Mouse (Mus musculus) heart, adult 2 months (tissue): ENCODE results near the gene Mstn. TPM values are rescaled to one million over a fixed set of nuclear protein-coding genes. Genes with fewer than 3 reads are reported as not detected.

Experiments used
- DNase-seq, 2 experiments: peaks; one replicate each; pipeline ENCODE4 v3.0.0; 2021
- H3K27ac ChIP-seq: fragments of 200-600 bp; 2 replicates; pipeline ENCODE4 v1.8.1; 2022
- H3K27me3 ChIP-seq: fragments of 200-500 bp; 2 replicates; pipeline ENCODE4 v1.6.1; 2012; ENCODE audit warnings: mild to moderate bottlenecking, low read length, inconsistent platforms, mixed read lengths; ENCODE audit not compliant: control insufficient read depth, insufficient read depth
- H3K36me3 ChIP-seq: fragments of 200-500 bp; 2 replicates; pipeline ENCODE4 v1.6.1; 2012; ENCODE audit warnings: low read length, inconsistent platforms; ENCODE audit not compliant: control insufficient read depth, insufficient read depth
- H3K4me1 ChIP-seq: fragments of 200-500 bp; 2 replicates; pipeline ENCODE4 v1.6.1; 2011; ENCODE audit warnings: low read length; ENCODE audit not compliant: control insufficient read depth, insufficient read depth
- H3K4me3 ChIP-seq: fragments of 200-600 bp; 2 replicates; pipeline ENCODE4 v1.8.1; 2022
- H3K79me2 ChIP-seq: fragments of 200-500 bp; replicated peaks from 2 replicates; pipeline ENCODE4 v1.6.1; 2012; ENCODE audit warnings: mild to moderate bottlenecking, inconsistent platforms, low read length, moderate library complexity, mixed read lengths; ENCODE audit not compliant: control insufficient read depth, insufficient read depth
- H3K9ac ChIP-seq: fragments of 200-500 bp; 2 replicates; pipeline ENCODE4 v1.6.1; 2012; ENCODE audit warnings: low read depth, mild to moderate bottlenecking, control low read depth, inconsistent platforms, low read length, mixed read lengths
- CTCF ChIP-seq: fragments of 200-600 bp; IDR thresholded peaks from 2 replicates; pipeline ENCODE4 v1.8.1; 2022; ENCODE audit warnings: antibody characterized with exemption, mild to moderate bottlenecking, moderate library complexity
- EP300 ChIP-seq: fragments of 200-500 bp; IDR thresholded peaks from 2 replicates; pipeline ENCODE4 v1.6.1; 2011; ENCODE audit warnings: low read depth, low read length, control low read depth; ENCODE audit not compliant: insufficient read depth
- POLR2A ChIP-seq: fragments of 200-500 bp; IDR thresholded peaks from 2 replicates; pipeline ENCODE4 v1.6.1; 2011; ENCODE audit warnings: mild to moderate bottlenecking, low read depth, low read length, control low read depth; ENCODE audit not compliant: insufficient read depth
- WGBS: fragments of 180-500 bp; shearing (Covaris S2); methylation state at CpG from one replicate; pipeline ENCODE4 v1.1.7; 2018; 5-methylcytosine and 5-hydroxymethylcytosine counted together
- intact Hi-C: fragments of 180-260 bp; cut with DNase I; formaldehyde crosslinking; loops from one replicate; pipeline ENCODE4 v1.15.1; 2025
- polyA plus RNA-seq: library from polyadenylated mRNA; depleted of rRNA; stranded (reverse); fragments of >200 nt; gene quantifications from 2 replicates; pipeline ENCODE4 v1.2.3, GENCODE M21; 2012
- total RNA-seq, 2 experiments: library from RNA; stranded (reverse); gene quantifications; 2 replicates each; pipeline ENCODE4 v1.2.3; 2021

Gene Mstn
- total and polyA plus RNA-seq, 3 experiments = 0.21 to 0.43 (median 0.37) TPM

DNA sequence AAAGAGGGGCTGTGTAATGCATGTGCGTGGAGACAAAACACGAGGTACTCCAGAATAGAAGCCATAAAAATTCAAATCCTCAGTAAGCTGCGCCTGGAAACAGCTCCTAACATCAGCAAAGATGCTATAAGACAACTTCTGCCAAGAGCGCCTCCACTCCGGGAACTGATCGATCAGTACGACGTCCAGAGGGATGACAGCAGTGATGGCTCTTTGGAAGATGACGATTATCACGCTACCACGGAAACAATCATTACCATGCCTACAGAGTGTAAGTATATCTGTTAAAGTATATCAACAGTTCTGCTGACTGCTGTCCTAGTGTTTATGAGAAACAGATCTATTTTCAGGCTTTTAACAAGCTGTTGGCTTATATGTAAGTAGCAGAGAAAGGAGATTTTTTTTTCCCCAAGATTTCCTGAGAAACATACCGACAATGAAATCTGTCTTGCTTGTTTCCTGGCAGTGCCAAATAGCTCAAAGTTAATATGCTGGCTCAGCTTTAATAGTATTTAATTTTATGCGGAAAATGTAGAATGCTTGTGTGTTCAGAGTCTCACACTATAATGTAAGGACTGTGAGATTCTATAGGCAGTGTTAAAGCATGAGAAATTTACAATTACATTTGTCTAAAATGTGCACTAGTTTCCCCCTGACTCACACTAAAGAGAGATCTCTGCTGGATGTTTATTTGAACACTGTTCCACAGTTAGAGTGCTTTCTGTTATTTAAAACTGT lies 600 bp downstream of the Mstn start:
- 61% methylated on average over 13 of the region's 13 CpGs for WGBS
- Histone ChIP-seq H3K27me3 (no peaks in the 10 kb centered on the region), H3K36me3 (no peaks in the 10 kb centered on the region), H3K4me3 (no peak overlapping the region), H3K9ac (no peak overlapping the region), H3K4me1 (no peaks in the 10 kb centered on the region), H3K27ac (no peak overlapping the region), H3K79me2 (no peaks in the 10 kb centered on the region)
- no peak for DNase-seq
- TF ChIP-seq EP300 = no peak
- no peak for TF ChIP-seq POLR2A
- TF ChIP-seq CTCF = no peak
- intact Hi-C loops = no loop called here

DNA sequence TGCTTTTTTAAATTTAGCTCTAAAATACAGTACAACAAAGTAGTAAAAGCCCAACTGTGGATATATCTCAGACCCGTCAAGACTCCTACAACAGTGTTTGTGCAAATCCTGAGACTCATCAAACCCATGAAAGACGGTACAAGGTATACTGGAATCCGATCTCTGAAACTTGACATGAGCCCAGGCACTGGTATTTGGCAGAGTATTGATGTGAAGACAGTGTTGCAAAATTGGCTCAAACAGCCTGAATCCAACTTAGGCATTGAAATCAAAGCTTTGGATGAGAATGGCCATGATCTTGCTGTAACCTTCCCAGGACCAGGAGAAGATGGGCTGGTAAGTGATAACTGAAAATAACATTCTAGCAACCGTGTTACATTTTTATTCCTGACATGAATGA lies 2.5 kb downstream of the Mstn start:
- Histone ChIP-seq H3K4me1 (no peaks in the 10 kb centered on the region), H3K4me3 (no peak overlapping the region), H3K36me3 (no peaks in the 10 kb centered on the region), H3K79me2 (no peaks in the 10 kb centered on the region), H3K27ac (no peak overlapping the region), H3K9ac (no peak overlapping the region), H3K27me3 (no peaks in the 10 kb centered on the region)
- TF ChIP-seq EP300 = no peak
- intact Hi-C loops = no loop called here
- no peak for DNase-seq
- 87% methylated on average over 4 of the region's 4 CpGs for WGBS

DNA sequence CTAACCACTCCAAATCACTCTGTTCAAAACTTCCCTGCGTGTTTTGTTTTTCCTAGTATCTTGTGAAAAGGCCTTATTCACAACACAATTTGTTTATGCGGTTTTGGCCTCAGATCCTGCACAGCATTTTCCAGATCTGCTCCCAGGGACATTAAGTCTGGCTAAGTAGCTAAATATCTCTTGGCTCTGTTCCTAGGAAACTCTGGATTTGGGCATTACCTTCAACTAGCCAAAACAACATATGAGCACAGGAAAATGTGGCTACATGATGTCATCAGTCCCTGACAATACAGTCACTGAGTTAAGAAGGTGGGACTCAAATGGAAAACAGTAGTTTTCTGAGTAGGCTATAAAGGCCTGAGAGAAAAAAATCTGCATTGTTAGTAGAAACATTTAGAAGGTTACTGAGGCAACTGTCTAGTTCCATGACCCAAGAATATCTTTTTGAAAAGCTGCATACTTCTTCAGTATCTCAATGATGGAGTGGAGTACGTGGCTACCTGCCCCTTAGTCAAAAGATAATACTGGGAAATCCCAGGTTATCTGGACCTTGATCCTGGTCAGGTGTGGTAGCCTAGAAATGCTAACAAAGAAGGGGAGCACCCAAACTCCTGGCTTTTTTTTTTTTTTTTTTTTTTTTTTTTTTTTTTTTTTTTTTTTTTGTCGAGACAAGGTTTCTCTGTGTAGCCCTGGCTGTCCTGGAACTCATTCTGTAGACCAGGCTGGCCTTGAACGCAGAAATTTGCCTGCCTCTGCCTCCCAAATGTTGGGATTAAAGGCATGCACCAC lies 8.5 kb downstream of the Mstn start:
- no peak overlapping the region for H3K27ac ChIP-seq
- 57% methylated on average over 5 of the region's 5 CpGs for WGBS
- no peaks in the 10 kb centered on the region for H3K27me3 ChIP-seq
- no peaks in the 10 kb centered on the region for H3K79me2 ChIP-seq
- H3K4me1 ChIP-seq = no peaks in the 10 kb centered on the region
- H3K9ac ChIP-seq = no peak overlapping the region
- intact Hi-C loops = no loop called here
- TF ChIP-seq EP300 (no peak), CTCF (no peak), POLR2A (no peak)
- H3K36me3 ChIP-seq = no peaks in the 10 kb centered on the region
- no peak overlapping the region for H3K4me3 ChIP-seq
- DNase-seq = no peak

DNA sequence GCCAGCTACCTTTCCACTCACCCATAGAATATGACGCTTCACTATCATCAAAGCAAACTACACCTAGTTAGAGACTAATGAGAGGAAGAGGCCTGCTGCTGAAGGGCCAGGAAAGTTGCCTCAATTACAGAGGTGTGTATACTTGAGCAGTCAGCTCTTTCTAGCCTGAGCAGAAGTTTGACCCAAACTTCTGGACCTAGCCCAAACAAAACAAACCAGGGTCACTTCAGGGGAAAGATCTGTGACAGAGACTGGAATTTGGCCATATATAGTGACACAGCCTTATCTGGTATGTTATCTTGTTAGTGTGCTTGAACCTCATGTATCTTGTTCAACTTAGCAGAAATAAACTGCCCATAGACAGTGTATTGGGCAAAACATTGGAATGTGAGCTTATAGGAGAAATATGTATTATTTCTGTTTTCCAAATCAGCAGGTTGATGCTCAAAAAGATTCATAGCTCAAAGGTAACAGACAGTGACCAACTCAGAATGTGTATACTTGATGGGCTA lies 9.3 kb downstream of the Mstn start:
- H3K79me2 ChIP-seq = no peaks in the 10 kb centered on the region
- 83% methylated on average over 1 of the region's 1 CpGs for WGBS
- TF ChIP-seq EP300 (no peak), POLR2A (no peak), CTCF (no peak)
- H3K9ac ChIP-seq = no peak overlapping the region
- H3K4me1 ChIP-seq = no peaks in the 10 kb centered on the region
- no peak overlapping the region for H3K27ac ChIP-seq
- H3K4me3 ChIP-seq = no peak overlapping the region
- intact Hi-C loops = no loop called here
- no peaks in the 10 kb centered on the region for H3K27me3 ChIP-seq
- H3K36me3 ChIP-seq = no peaks in the 10 kb centered on the region
- DNase-seq = no peak

DNA sequence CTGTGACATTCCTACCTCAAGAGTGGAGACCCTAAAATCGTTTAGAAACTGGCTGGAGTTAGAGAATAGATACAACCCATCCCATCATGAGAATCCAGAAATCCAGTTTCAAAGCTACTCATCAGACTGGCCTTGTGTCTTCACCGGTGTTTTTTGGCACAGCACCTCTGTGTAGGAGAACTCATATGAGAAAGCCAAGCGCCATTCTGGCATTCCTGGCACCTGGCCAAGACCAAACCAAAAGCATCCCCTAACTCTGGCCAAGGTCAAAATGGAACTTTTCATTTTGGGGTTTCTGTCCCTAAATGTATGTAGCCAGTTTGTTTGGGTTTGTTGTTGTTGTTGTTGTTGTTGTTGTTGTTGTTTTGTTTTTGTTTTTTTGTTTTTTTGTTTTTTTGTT lies 15.2 kb downstream of the Mstn start:
- Histone ChIP-seq H3K4me1 (no peaks in the 10 kb centered on the region), H3K27ac (no peak overlapping the region), H3K79me2 (no peaks in the 10 kb centered on the region), H3K9ac (no peak overlapping the region), H3K36me3 (no peaks in the 10 kb centered on the region), H3K27me3 (no peaks in the 10 kb centered on the region), H3K4me3 (no peak overlapping the region)
- intact Hi-C loops = no loop called here
- no peak for TF ChIP-seq CTCF
- TF ChIP-seq POLR2A = no peak
- TF ChIP-seq EP300 = no peak
- no peak for DNase-seq
- 62% methylated on average over 3 of the region's 3 CpGs for WGBS

DNA sequence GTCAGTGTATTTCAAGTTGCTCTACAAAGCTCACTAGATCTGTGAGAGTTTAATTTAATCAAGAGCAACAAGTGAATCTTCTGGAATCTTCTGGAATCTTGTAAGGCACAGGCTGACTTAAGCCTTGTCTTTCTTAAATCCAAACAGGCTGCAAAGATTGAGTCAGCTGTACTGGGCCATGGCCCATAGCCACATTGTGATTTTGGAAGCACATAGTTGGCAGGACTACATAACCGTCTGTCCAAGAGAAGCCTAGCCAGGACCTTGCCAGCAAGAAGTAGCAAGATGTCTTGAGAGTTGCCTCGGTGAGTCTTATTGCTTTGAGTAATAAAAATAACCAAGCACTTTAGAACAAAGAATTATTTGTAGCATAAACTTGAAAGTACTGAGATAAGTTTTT lies 18.4 kb downstream of the Mstn start:
- Histone ChIP-seq H3K9ac (no peak overlapping the region), H3K4me1 (no peaks in the 10 kb centered on the region), H3K4me3 (no peak overlapping the region), H3K79me2 (no peaks in the 10 kb centered on the region), H3K27ac (no peak overlapping the region), H3K36me3 (no peaks in the 10 kb centered on the region), H3K27me3 (no peaks in the 10 kb centered on the region)
- DNase-seq = peak; percentile 26 to 59
- WGBS = 51% methylated on average over 2 of the region's 2 CpGs
- intact Hi-C loops = no loop called here
- TF ChIP-seq POLR2A (no peak), CTCF (no peak), EP300 (no peak)
